Mouse (Mus musculus) stomach, postnatal 0 days (tissue): ENCODE measurements around the gene Lrrc8c.

Source experiments
- CTCF ChIP-seq: IDR thresholded peaks from 2 replicates; pipeline ENCODE4 v1.5.1; 2016; ENCODE audit warnings: antibody characterized with exemption, low read depth, mild to moderate bottlenecking, moderate library complexity
- EP300 ChIP-seq: optimal IDR thresholded peaks from 2 replicates; pipeline ENCODE3; 2016; ENCODE audit warnings: antibody characterized with exemption

- TF ChIP-seq EP300, result no peak
- no peak for TF ChIP-seq CTCF
Observed at GRCm38 (mm10) chr5:105517992-105518625, 1.1 kb upstream of the Lrrc8c start.
